Mouse (Mus musculus) kidney, adult 2 months (tissue): Measurements from ENCODE around the gene Rad50.

Source experiments
- CTCF ChIP-seq: fragments of 200-500 bp; conservative IDR thresholded peaks from 2 replicates; pipeline ENCODE4 v1.5.1; 2011; ENCODE audit warnings: low read depth, mild to moderate bottlenecking, control low read depth, low read length, moderate library complexity, mixed read lengths; ENCODE audit not compliant: insufficient read depth, insufficient read length
- POLR2A ChIP-seq: fragments of 200-500 bp; IDR thresholded peaks from one replicate; pipeline ENCODE4 v1.6.1; 2011; ENCODE audit warnings: low read depth, low read length, control low read depth

- TF ChIP-seq CTCF = no peak
- TF ChIP-seq POLR2A = no peak
These were observed 101.5 kb downstream of the Rad50 start for GRCm38 (mm10) chr11:53605609-53606008.
